Comparison of ENCODE assay signal across 8 mouse cellular contexts in genomic region chr12:45073331-45074041, GRCm38 (mm10). TPM values are rescaled to one million over a fixed set of nuclear protein-coding genes. Genes with fewer than 3 reads are reported as not detected.
DNase-seq lines count a peak whose midpoint lies in the region; ATAC-seq and TF ChIP-seq lines count a peak whose summit lies in the region.

No protein-coding gene starts in this region.

- H3K27me3 ChIP-seq in heart, embryonic 12.5 days (replicated peaks), result no peaks in the 10 kb centered on the region
- H3K27me3 ChIP-seq in liver, embryonic 13.5 days, result peaks cover 40% of the 10 kb centered on the region

- peak overlapping the region; percentile 81 for H3K9ac ChIP-seq in heart, embryonic 12.5 days
- H3K9ac ChIP-seq in liver, embryonic 13.5 days, result peak overlapping the region; percentile 51

- WGBS in heart, embryonic 12.5 days, result under 1% methylated on average over 28 of the region's 28 CpGs
- WGBS in liver, embryonic 13.5 days (ENCODE audit: insufficient replicate concordance), result 2% methylated on average over 28 of the region's 28 CpGs

- DNase-seq in layer of hippocampus, adult 2 months (ENCODE audit: low spot score in 2 of 2), result no peak
- no peak for DNase-seq in layer of hippocampus, adult 9-11 months
- no peak for DNase-seq in liver, embryonic 13.5 days
- DNase-seq in yolk sac, embryonic 10.5 days (ENCODE audit: low spot score), result peak; percentile 60
- no peak for DNase-seq in gastrocnemius, postnatal 25 days
- no peak for DNase-seq in B cell, adult 2 months

- no peak; the same call in 1 of the 2 replicates for TF ChIP-seq CTCF in layer of hippocampus, adult 2 months (conservative IDR thresholded peaks at IDR 0.05)

- peak overlapping the region; percentile 97 for H3K27ac ChIP-seq in layer of hippocampus, adult 2 months
- peak overlapping the region; percentile 31 for H3K27ac ChIP-seq in brown adipose tissue, adult 24 weeks (replicated peaks; ENCODE audit: low read depth, low read length)
- peak overlapping the region; percentile 68 for H3K27ac ChIP-seq in heart, embryonic 12.5 days (ENCODE audit: poor library complexity, severe bottlenecking)
- H3K27ac ChIP-seq in liver, embryonic 13.5 days, result peak overlapping the region; percentile 58

- peak overlapping the region; percentile 85 for H3K4me3 ChIP-seq in layer of hippocampus, adult 2 months
- H3K4me3 ChIP-seq in brown adipose tissue, adult 24 weeks (ENCODE audit: insufficient read depth, low read depth, low read length), result peak overlapping the region; percentile 92
- peak overlapping the region; percentile 68 for H3K4me3 ChIP-seq in heart, embryonic 12.5 days
- H3K4me3 ChIP-seq in liver, embryonic 13.5 days (replicated peaks), result peak overlapping the region; percentile 58

- H3K9me3 ChIP-seq in heart, embryonic 12.5 days (replicated peaks), result no peaks in the 10 kb centered on the region
- no peaks in the 10 kb centered on the region for H3K9me3 ChIP-seq in liver, embryonic 13.5 days (replicated peaks)

- no peaks in the 10 kb centered on the region for H3K36me3 ChIP-seq in heart, embryonic 12.5 days
- H3K36me3 ChIP-seq in liver, embryonic 13.5 days, result no peaks in the 10 kb centered on the region

- peak; percentile 54 for ATAC-seq in heart, embryonic 12.5 days (ENCODE audit: insufficient number of reproducible peaks, low FRiP score)
- 0 out of 2 replicates have a peak, but pooled peaks have one; percentile 22 for ATAC-seq in liver, embryonic 13.5 days (ENCODE audit: low read depth)

- H3K4me1 ChIP-seq in brown adipose tissue, adult 24 weeks (ENCODE audit: control insufficient read depth, insufficient read depth, insufficient read length, low read length), result peaks cover 6% of the 10 kb centered on the region; the same call in 1 of the 2 replicates
- peaks cover 22% of the 10 kb centered on the region for H3K4me1 ChIP-seq in heart, embryonic 12.5 days (replicated peaks)
- H3K4me1 ChIP-seq in liver, embryonic 13.5 days (replicated peaks), result no peaks in the 10 kb centered on the region

- peak overlapping the region; percentile 92 for H3K4me2 ChIP-seq in heart, embryonic 12.5 days
- peak overlapping the region; percentile 60 for H3K4me2 ChIP-seq in liver, embryonic 13.5 days

RNA-seq across cellular contexts. Expression of gene Stxbp6, which starts 1.0 kb away (rescaled TPM):
- total RNA-seq in layer of hippocampus, adult 2 months (2021), result 100 to 1,000 TPM in 1 of 2 experiments, 10 to 100 TPM in 1; 83.6 to 100 TPM
- 4.4 and 6.8 TPM in 2 replicates for polyA plus RNA-seq in brown adipose tissue, adult 24 weeks (2012; ENCODE audit: insufficient read depth, insufficient read length, missing spikeins)
- polyA plus RNA-seq in heart, embryonic 12.5 days (2016; fragmentation: Nextera tagmentation; extraction: Ambion mirVana), result 11.6 and 14.4 TPM in 2 replicates
- polyA plus RNA-seq in liver, embryonic 13.5 days (2015; fragmentation: Nextera tagmentation; extraction: Ambion mirVana), result 6.1 and 6.8 TPM in 2 replicates
- 1 to 10 TPM; 4.2 to 9.0 TPM for total RNA-seq in gastrocnemius, postnatal 25 days (2021)

Comparison
In these comparisons a context has a peak if more than half of its experiments do, and no peak if none do; other contexts are left out.
1. H3K27ac ChIP-seq: peak in every context shown above with its lines; median percentile 97 in layer of hippocampus, adult 2 months; 68 in heart, embryonic 12.5 days; 58 in liver, embryonic 13.5 days; 31 in brown adipose tissue, adult 24 weeks.